10 mouse cellular contexts compared by ENCODE assay signal in genomic region chr15:91781172-91781571, GRCm38 (mm10). TPM values are rescaled to one million over a fixed set of nuclear protein-coding genes. Genes with fewer than 3 reads are reported as not detected.
DNase-seq lines count a peak whose midpoint lies in the region; ATAC-seq lines count a peak whose summit lies in the region.
"Had no signal": no experiment of that assay in that cellular context is flagged by ENCODE, and none has a peak within 500 bp of the region (broad histone marks: within the 10 kb centered on the region; RNA-seq: fewer than 3 reads in every experiment).

No protein-coding gene starts in this region.

- no peak overlapping the region for H3K4me2 ChIP-seq in midbrain, embryonic 16.5 days (ENCODE audit: low read length)
- H3K4me2 ChIP-seq in limb, embryonic 11.5 days (ENCODE audit: low read depth, severe bottlenecking): no peak overlapping the region
- H3K4me2 ChIP-seq: heart, embryonic 13.5 days had no signal

- no peak overlapping the region for H3K9ac ChIP-seq in midbrain, embryonic 16.5 days (ENCODE audit: low read depth, low read length)
- no peak overlapping the region for H3K9ac ChIP-seq in limb, embryonic 11.5 days (ENCODE audit: low read length)
- H3K9ac ChIP-seq: heart, embryonic 13.5 days had no signal

- H3K36me3 ChIP-seq in midbrain, embryonic 10.5 days: no peaks in the 10 kb centered on the region
- no peaks in the 10 kb centered on the region for H3K36me3 ChIP-seq in midbrain, embryonic 16.5 days (ENCODE audit: control insufficient read depth, insufficient read depth, low read length)
- no peaks in the 10 kb centered on the region for H3K36me3 ChIP-seq in limb, embryonic 11.5 days (ENCODE audit: control insufficient read depth, insufficient read depth, low read length)

- H3K4me1 ChIP-seq in midbrain, embryonic 10.5 days: no peaks in the 10 kb centered on the region
- no peaks in the 10 kb centered on the region; the same call in 1 of the 2 replicates for H3K4me1 ChIP-seq in midbrain, embryonic 16.5 days (ENCODE audit: control insufficient read depth, insufficient read depth, low read length)
- no peaks in the 10 kb centered on the region for H3K4me1 ChIP-seq in limb, embryonic 11.5 days (ENCODE audit: control insufficient read depth, insufficient read depth, low read length)
- H3K4me1 ChIP-seq: heart, embryonic 13.5 days had no signal

- WGBS in midbrain, embryonic 10.5 days: 38% methylated on average over 6 of the region's 6 CpGs
- 30% methylated on average over 6 of the region's 6 CpGs for WGBS in midbrain, embryonic 16.5 days
- 25% methylated on average over 6 of the region's 6 CpGs for WGBS in limb, embryonic 11.5 days

- DNase-seq in midbrain, embryonic 10.5 days (ENCODE audit: low spot score): peak; percentile 40
- peak; percentile 65 for DNase-seq in adipocyte (ENCODE audit: low spot score)
- peak; percentile 66 to 76 for DNase-seq in cerebellum, postnatal 10 days
- DNase-seq in heart, postnatal 4 days: peak; percentile 46
- DNase-seq in limb, embryonic 11.5 days (ENCODE audit: low spot score): peak; percentile 62
- peak; percentile 51 to 76 for DNase-seq in right cerebral cortex, postnatal 10 days (ENCODE audit: low spot score in 2 of 2)
- DNase-seq in ovary, postnatal 10 days (ENCODE audit: low spot score): no peak

- no peak for ATAC-seq in midbrain, embryonic 16.5 days
- ATAC-seq in limb, embryonic 11.5 days (ENCODE audit: insufficient number of reproducible peaks, low FRiP score, low TSS enrichment, low read depth): no peak

- H3K9me3 ChIP-seq in midbrain, embryonic 10.5 days (replicated peaks): no peaks in the 10 kb centered on the region
- no peaks in the 10 kb centered on the region for H3K9me3 ChIP-seq in midbrain, embryonic 16.5 days (replicated peaks; ENCODE audit: control insufficient read depth, low read length, poor library complexity, severe bottlenecking)
- H3K9me3 ChIP-seq in limb, embryonic 11.5 days (ENCODE audit: control insufficient read depth, low read length): no peaks in the 10 kb centered on the region
- H3K9me3 ChIP-seq: heart, embryonic 13.5 days had no signal

- H3K4me3 ChIP-seq in midbrain, embryonic 10.5 days: no peak overlapping the region
- no peak overlapping the region for H3K4me3 ChIP-seq in midbrain, embryonic 16.5 days (ENCODE audit: low read depth, low read length)
- no peak overlapping the region for H3K4me3 ChIP-seq in limb, embryonic 11.5 days (ENCODE audit: low read depth, low read length)
- H3K4me3 ChIP-seq: heart, embryonic 13.5 days; myocyte had no signal

- H3K27me3 ChIP-seq in midbrain, embryonic 10.5 days (ENCODE audit: low read depth, poor library complexity, severe bottlenecking): no peaks in the 10 kb centered on the region
- H3K27me3 ChIP-seq in midbrain, embryonic 16.5 days (ENCODE audit: control insufficient read depth, insufficient read depth, low read depth, low read length): no peaks in the 10 kb centered on the region
- H3K27me3 ChIP-seq in limb, embryonic 11.5 days (ENCODE audit: control insufficient read depth, insufficient read depth, low read length): no peaks in the 10 kb centered on the region
- H3K27me3 ChIP-seq: heart, embryonic 13.5 days had no signal

- no peak overlapping the region for H3K27ac ChIP-seq in midbrain, embryonic 10.5 days (replicated peaks)
- H3K27ac ChIP-seq in midbrain, embryonic 16.5 days (ENCODE audit: low read length): no peak overlapping the region
- no peak overlapping the region for H3K27ac ChIP-seq in limb, embryonic 11.5 days (replicated peaks; ENCODE audit: low read depth, low read length)
- H3K27ac ChIP-seq: heart, embryonic 13.5 days had no signal

RNA-seq across cellular contexts. Expression of gene Smgc, which starts 56.9 kb away (rescaled TPM):
- not detected in 2 replicates for polyA plus RNA-seq in midbrain, embryonic 10.5 days (2016; fragmentation: Nextera tagmentation; extraction: Ambion mirVana)
- polyA plus RNA-seq in midbrain, embryonic 16.5 days (2015; fragmentation: Nextera tagmentation; extraction: Ambion mirVana): not detected in 2 replicates
- not detected for total RNA-seq in heart, postnatal 4 days (2021)
- not detected in 2 replicates for polyA plus RNA-seq in limb, embryonic 11.5 days (2014; fragmentation: Nextera tagmentation; extraction: Ambion mirVana)
- polyA plus RNA-seq: heart, embryonic 13.5 days; myocyte had no signal
